ENCODE assay signal across 51 mouse cellular contexts in the genomic region with DNA sequence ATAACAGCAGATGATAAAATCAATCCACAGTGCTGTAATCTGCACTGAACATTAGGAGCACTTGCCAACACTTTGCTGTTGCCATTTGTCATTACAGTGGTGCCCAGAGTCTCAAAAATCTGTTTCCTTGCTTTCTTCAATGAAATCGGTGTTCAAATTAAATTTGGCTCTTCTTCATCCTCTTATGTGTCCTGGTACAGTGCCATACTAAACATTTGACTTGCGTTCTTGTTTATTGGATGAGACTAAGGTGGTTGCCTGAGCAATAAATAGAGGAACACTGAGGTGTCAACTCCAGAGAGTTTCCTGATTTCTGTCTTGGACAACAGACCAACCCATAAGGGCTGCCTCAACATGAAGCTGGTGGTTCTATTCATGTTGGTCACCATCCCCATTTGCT. TPM values are rescaled to one million over a fixed set of nuclear protein-coding genes. Genes with fewer than 3 reads are reported as not detected.
"Had no signal": no experiment of that assay in that cellular context is flagged by ENCODE, and none has a peak within 500 bp of the region (broad histone marks: within the 10 kb centered on the region; RNA-seq: fewer than 3 reads in every experiment).

Scgb2a2 (plus strand) TSS at position 301 of the 400 bp plus-strand sequence.

- H3K9ac ChIP-seq: heart, embryonic 12.5 days; heart, embryonic 13.5 days; heart, embryonic 15.5 days; hindbrain, embryonic 12.5 days; hindbrain, embryonic 13.5 days; hindbrain, embryonic 14.5 days; hindbrain, embryonic 15.5 days; intestine, embryonic 15.5 days; kidney, embryonic 15.5 days had no signal

- H3K27me3 ChIP-seq: heart, embryonic 12.5 days; heart, embryonic 13.5 days; heart, embryonic 15.5 days; hindbrain, embryonic 12.5 days; hindbrain, embryonic 13.5 days; hindbrain, embryonic 15.5 days; intestine, embryonic 15.5 days; kidney, embryonic 15.5 days had no signal

- H3K4me1 ChIP-seq: heart, embryonic 10.5 days; heart, embryonic 12.5 days; heart, embryonic 13.5 days; heart, embryonic 15.5 days; hindbrain, embryonic 12.5 days; hindbrain, embryonic 13.5 days; hindbrain, embryonic 15.5 days; intestine, embryonic 15.5 days; kidney, embryonic 15.5 days had no signal

- H3K27ac ChIP-seq: heart, embryonic 10.5 days; heart, embryonic 13.5 days; heart, embryonic 15.5 days; hindbrain, embryonic 10.5 days; hindbrain, embryonic 12.5 days; hindbrain, embryonic 13.5 days; hindbrain, embryonic 14.5 days; hindbrain, embryonic 15.5 days; hindbrain, postnatal 0 days; intestine, embryonic 15.5 days; kidney, embryonic 15.5 days; kidney, postnatal 0 days; layer of hippocampus, adult 2 months had no signal

- H3K4me2 ChIP-seq: heart, embryonic 11.5 days; heart, embryonic 12.5 days; heart, embryonic 13.5 days; heart, embryonic 15.5 days; hindbrain, embryonic 12.5 days; hindbrain, embryonic 13.5 days; hindbrain, embryonic 14.5 days; hindbrain, embryonic 15.5 days; intestine, embryonic 15.5 days; kidney, embryonic 15.5 days had no signal

- H3K9me3 ChIP-seq: heart, embryonic 10.5 days; heart, embryonic 12.5 days; heart, embryonic 13.5 days; heart, embryonic 15.5 days; hindbrain, embryonic 10.5 days; hindbrain, embryonic 12.5 days; hindbrain, embryonic 13.5 days; hindbrain, embryonic 15.5 days; intestine, embryonic 15.5 days; kidney, embryonic 15.5 days had no signal

- DNase-seq: heart, postnatal 10 days; heart, postnatal 14 days; heart, postnatal 36 days; heart, postnatal 4 days; kidney, adult 11 months; kidney, adult 18-20 months; kidney, adult 2 months; kidney, adult 8-10 months; kidney, adult 9 months; kidney, postnatal 10 days; kidney, postnatal 14 days; kidney, postnatal 25 days; kidney, postnatal 36 days; kidney, postnatal 4 days; layer of hippocampus, adult 9-11 months; layer of hippocampus, postnatal 36 days had no signal

- ATAC-seq: hindbrain, embryonic 16.5 days; hindbrain, postnatal 0 days; inflammation-experienced regulatory T-cells, adult 6 months; intestine, embryonic 15.5 days; intestine, embryonic 16.5 days; intestine, postnatal 0 days had no signal

- H3K36me3 ChIP-seq: heart, embryonic 10.5 days; heart, embryonic 12.5 days; heart, embryonic 13.5 days; heart, embryonic 15.5 days; hindbrain, embryonic 10.5 days; hindbrain, embryonic 12.5 days; hindbrain, embryonic 13.5 days; hindbrain, embryonic 15.5 days; intestine, embryonic 15.5 days; kidney, embryonic 15.5 days had no signal

- H3K4me3 ChIP-seq: heart, embryonic 10.5 days; heart, embryonic 12.5 days; heart, embryonic 13.5 days; heart, embryonic 15.5 days; hindbrain, embryonic 10.5 days; hindbrain, embryonic 12.5 days; hindbrain, embryonic 13.5 days; hindbrain, embryonic 15.5 days; intestine, embryonic 15.5 days; kidney, embryonic 15.5 days; layer of hippocampus, adult 2 months had no signal

RNA-seq across cellular contexts. Expression of gene Scgb2a2, which starts in this region (rescaled TPM):
- total RNA-seq: heart, postnatal 10 days; heart, postnatal 14 days; heart, postnatal 25 days; heart, postnatal 36 days; heart, postnatal 4 days; hematopoietic stem cell, adult 5-6 weeks; hindbrain, postnatal 0 days; layer of hippocampus, adult 18-20 months; layer of hippocampus, adult 2 months; layer of hippocampus, adult 8-10 months; layer of hippocampus, postnatal 10 days; layer of hippocampus, postnatal 14 days; layer of hippocampus, postnatal 25 days; layer of hippocampus, postnatal 36 days; left cerebral cortex, adult 18-20 months had no signal
- polyA plus RNA-seq: heart, embryonic 10.5 days; heart, embryonic 11.5 days; heart, embryonic 12.5 days; heart, embryonic 13.5 days; heart, embryonic 14.5 days; heart, embryonic 15.5 days; heart, embryonic 16.5 days; heart, postnatal 0 days; hindbrain, embryonic 10.5 days; hindbrain, embryonic 11.5 days; hindbrain, embryonic 12.5 days; hindbrain, embryonic 13.5 days; hindbrain, embryonic 14.5 days; hindbrain, embryonic 15.5 days; hindbrain, embryonic 16.5 days; hindbrain, postnatal 0 days; inflammation-experienced regulatory T-cells, adult 6 months; intestine, embryonic 14.5 days; intestine, embryonic 15.5 days; intestine, embryonic 16.5 days; intestine, postnatal 0 days; kidney, adult 2 months; kidney, embryonic 14.5 days; kidney, embryonic 15.5 days; kidney, embryonic 16.5 days; kidney, postnatal 0 days; large intestine, adult 2 months had no signal
